Mouse (Mus musculus): ENCODE measurements at regions not wholly inside any gene's neighbourhood (a gene's known extent, or its start where the extent isn't known, plus 50 kb on each side); places are given as distances from the start of the nearest gene placed in this dataset.

DNA sequence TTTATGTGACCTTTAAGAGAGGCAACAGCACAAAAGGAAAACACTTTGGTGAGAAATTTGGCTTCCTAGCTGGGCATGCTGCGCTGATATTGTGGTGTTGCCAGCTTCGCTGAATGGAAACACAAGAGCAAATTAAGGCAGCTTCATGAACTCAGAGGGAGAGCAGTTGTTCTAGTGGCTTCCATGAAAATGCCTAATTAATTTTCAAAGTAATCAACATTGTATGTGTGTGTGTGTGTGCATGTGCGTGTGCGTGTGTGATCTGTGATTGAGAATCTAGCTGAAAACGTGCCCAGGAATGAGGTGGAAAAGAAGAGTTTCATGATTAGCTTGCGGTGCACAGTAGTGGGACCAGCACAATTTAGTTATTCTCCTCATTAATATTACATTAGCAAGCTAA, 219.2 kb upstream of the Robo1 start:
- Histone ChIP-seq H3K27me3 (ENCODE audit: control insufficient read depth, insufficient read depth, low read length) (no peaks in the 10 kb centered on the region), H3K4me1 (ENCODE audit: control insufficient read depth, insufficient read depth, low read length) (no peaks in the 10 kb centered on the region), H3K4me3 (replicated peaks; ENCODE audit: low read length) (no peak overlapping the region), H3K9ac (ENCODE audit: low read length) (no peak overlapping the region), H3K4me2 (ENCODE audit: low read depth, low read length) (no peak overlapping the region), H3K36me3 (ENCODE audit: control insufficient read depth, insufficient read depth, low read length) (no peaks in the 10 kb centered on the region), H3K9me3 (replicated peaks; ENCODE audit: control insufficient read depth, low read length) (no peaks in the 10 kb centered on the region; the same call in 1 of the 2 replicates), H3K27ac (ENCODE audit: low read length) (no peak overlapping the region)
- WGBS: 86% methylated on average over 6 of the region's 6 CpGs
- no peak for ATAC-seq (ENCODE audit: insufficient read depth, low FRiP score)
